Mouse (Mus musculus) hematopoietic stem cell, adult 5-6 weeks (primary cell): ENCODE measurements around the gene Sap30l. TPM values are rescaled to one million over a fixed set of nuclear protein-coding genes. Genes with fewer than 3 reads are reported as not detected.
"Not testable (repeated sequence)": the region's sequence is repeated elsewhere in the genome, so short reads cannot be mapped to it uniquely, and the experiment has no call there.

Experiments used
- ATAC-seq, 2 experiments: fragments of 125-278 bp in 1 of 2; replicated peaks in 1 of 2; 2 replicates each; pipeline ENCODE4 v1.8.0; 2016 to 2017; ENCODE audit warnings: inconsistent platforms in 2 of 2, mild to moderate bottlenecking in 2 of 2, moderate number of reproducible peaks in 2 of 2, low read depth in 1 of 2, moderate TSS enrichment in 1 of 2; ENCODE audit not compliant: low FRiP score in 2 of 2, poor library complexity in 2 of 2, severe bottlenecking in 2 of 2, insufficient read depth in 1 of 2, low TSS enrichment in 1 of 2
- total RNA-seq: library from RNA; stranded (forward); fragments of 172-1452, 232-1000 nt; gene quantifications from 2 replicates; pipeline ENCODE4 v1.2.3, GENCODE M21; 2017

Sap30l gene
- total RNA-seq, 1 experiment from 2014 or later, result 26.8 TPM

- peak in 1 of 2 experiments; percentile 74; a peak in 2 of 4 replicates for ATAC-seq
Observed at GRCm38 (mm10) chr11:57790866-57791535, 10.4 kb upstream of the Sap30l start.

GRCm38 (mm10) chr11:57795086-57795485 lies 6.4 kb upstream of the Sap30l start:
- ATAC-seq, result no peak

GRCm38 (mm10) chr11:57797828-57798227 lies 3.6 kb upstream of the Sap30l start:
- no peak for ATAC-seq

DNA sequence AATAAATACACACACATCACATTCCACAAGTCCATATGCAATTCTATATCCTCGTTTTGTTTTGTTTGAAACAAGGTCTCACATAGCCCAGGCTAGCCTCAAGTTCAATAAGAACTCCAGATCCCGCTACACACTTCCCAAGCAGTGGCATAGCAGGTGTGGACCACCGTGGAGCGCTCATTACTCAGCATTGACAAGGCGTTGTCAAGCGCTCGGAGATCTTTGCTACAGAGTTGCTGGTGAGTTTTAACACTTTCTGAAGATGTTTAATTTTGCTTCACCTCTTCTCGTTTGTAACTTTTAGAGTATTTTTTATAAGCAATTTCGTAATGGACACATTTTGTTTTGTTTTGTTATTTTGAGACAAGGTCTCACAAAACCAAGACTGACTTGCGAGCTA lies 2.0 kb upstream of the Sap30l start:
- ATAC-seq, result no peak

DNA sequence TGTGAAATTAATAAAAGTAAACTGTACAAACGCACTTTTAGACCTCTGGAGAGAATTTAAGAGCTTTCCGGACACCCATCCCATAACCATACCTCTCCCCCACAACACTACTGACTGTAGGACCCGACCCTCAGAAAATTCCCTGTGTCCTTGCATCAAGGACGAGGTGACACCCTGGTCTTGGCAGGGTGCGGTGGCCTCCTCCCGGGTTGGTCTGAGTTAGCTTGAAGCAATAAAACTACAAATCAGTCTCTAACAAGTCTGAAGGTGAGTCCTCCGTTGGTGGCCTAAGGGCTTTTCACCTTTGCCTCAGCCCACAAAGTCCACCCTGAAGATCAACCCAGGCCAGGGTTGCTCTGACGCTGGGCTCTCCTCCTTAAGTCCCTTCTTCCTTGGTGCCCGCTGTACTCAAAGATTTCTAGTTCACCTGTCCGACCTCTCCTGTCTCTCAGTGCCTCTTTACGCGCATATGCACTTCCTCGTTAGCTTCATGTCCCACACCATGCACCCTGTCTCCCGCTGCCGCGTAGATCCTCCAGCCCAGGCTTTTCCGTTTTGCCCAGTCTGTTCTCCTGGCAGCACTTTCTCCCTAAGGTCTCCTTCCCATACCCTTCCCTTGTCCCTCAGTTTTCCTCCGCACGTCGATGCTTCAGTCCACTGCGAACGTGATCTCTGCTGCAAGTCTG lies 1.0 kb upstream of the Sap30l start:
- ATAC-seq, result peak in 1 of 2 experiments; percentile 28; a peak in 1 of 4 replicates

DNA sequence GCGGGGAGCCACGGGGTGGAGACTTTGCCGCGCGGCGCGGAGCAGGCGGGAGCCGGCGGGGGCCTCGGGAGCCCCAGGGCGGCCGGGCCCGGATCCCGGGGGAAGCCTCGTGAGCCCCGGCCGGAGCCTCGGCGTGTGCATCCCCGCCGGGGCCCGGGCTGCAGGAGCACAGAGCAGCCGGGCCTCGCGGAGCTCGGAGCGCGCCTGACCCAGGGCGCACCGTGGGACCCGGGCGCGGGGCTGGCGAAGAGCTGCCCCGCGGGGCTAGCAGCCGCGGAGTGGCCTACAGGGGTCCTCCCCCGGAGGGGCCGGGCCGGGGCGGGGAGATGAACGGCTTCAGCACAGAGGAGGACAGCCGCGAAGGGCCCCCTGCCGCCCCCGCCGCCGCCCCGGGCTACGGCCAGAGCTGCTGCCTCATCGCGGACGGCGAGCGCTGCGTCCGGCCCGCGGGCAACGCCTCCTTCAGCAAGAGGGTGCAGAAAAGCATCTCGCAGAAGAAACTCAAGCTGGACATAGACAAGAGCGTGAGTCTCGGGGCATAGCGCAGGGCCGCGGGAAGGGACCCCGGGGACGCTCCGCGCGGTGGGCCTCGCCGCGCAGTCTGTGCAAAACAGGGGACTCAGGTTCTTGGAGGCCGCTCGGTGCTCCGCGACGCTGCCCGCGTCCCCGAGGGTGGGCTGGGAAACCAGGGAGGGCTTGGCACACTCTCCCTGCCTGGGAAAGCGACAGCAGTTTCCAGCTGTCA lies 501 bp downstream of the Sap30l start:
- no peak for ATAC-seq

GRCm38 (mm10) chr11:57802511-57802870 lies 1.1 kb downstream of the Sap30l start:
- ATAC-seq, result no peak

- ATAC-seq, result no peak
Observed at GRCm38 (mm10) chr11:57805047-57805446, 3.6 kb downstream of the Sap30l start.

DNA sequence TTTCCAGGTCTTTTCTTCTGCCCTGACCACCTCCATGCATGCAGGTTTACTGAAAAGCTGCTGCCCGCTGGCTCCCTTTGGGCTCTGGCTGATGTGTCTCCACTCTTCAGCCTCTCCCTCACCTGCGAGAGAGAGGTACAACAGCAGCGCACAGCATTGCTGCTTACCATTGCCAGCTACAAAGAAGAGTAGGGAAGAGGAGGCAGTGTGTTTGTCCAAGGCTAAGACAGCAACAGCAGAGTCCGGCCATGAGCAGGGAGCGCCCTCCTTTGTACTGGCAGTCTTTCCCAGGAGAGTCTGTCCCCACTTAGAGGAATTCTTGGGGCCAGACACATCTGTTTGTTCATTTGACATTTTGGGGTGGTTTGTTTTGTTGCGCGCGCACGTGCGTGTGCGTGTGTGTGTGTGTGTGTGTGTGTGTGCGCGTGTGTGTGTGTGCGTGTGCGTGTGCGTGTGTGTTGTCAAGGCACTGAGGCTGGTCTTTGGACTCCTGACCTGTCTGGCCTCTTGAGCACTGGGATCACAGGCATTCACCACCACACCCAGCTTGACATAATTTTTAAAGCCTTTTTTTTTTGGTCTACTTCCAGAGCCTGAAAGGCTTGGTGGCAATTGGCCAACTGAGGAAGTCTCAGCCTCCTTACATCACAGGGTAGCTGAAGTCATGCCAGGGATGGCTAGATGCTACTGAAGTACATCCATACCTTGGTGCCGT lies 7.7 kb downstream of the Sap30l start:
- no peak for ATAC-seq

DNA sequence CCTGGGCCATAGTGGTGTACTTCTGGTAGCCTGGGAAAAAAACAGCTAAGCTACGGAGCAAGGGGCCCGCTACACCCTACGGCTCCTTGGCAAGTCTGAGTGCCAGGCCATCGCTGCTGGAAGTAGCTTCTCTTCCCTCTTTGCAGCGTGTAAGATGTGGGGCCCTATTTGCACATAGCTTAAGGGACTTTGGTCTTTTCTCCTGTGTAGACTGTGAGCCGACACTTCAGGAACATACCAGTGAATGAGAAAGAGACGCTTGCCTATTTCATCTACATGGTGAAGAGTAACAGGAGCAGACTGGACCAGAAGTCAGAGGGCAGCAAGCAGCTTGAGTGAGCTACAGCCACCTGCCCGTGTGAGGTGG lies 8.3 kb downstream of the Sap30l start:
- no peak for ATAC-seq

DNA sequence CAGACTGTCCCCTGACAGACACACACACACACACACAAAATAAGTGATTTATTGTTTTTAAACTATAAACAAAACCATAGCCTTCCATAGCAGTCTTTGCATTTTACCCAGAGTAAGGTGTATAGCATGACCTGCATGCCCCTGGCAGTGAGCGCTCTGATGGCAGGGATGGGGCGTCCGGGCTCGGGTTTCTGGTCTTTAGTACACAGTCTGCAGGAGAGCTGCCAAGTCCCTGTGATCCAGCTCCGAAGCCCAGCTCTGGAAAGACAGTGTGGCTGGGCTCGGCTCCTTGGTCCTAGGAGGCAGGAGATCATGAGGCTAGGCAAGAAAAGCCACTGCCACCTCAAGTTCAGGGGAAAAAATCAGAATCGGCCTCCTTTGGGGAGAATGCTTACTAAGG lies 9.6 kb downstream of the Sap30l start:
- ATAC-seq, result no peak

- ATAC-seq, result peak; percentile 37 to 57; a peak in 2 of 4 replicates
Observed at GRCm38 (mm10) chr11:57812212-57812611, 10.8 kb downstream of the Sap30l start.

DNA sequence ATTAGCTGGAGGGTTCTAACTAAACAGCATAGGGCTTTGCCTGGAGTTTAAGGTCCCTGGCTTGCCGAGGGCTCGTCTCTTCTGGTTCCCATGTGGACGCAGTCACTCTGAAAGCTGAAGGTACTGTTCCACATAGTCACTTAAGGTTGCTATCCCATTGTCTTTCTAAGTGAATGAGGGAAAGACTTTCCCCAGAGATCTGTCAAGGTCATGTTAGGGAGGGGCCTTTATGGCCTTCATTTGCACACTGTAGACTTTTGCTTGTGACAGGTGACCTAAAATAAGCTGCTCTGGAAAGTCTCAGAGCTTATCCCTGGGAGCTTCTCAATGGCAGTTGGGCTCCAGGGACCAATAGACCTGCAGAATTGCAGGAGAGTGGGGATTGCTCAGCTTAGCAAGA lies 12.2 kb downstream of the Sap30l start:
- no peak for ATAC-seq

DNA sequence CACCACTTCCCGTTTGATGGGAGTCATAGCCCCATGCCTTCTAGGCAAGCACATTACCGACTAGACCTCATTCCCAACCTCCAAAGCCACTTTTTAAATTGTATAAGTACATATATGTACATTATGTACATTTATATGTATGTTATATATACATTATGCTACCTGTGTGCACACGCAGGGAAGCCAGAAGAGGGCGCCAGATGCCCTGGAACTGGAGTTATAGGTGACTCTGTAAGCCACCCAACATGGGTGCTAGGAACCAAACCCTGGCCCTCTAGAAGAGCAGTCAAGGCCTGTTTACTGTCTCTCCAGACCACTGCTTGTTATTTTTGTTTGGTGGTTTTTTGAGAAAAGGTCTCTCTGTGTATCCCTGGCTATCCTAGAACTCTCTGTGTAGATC lies 16.8 kb downstream of the Sap30l start:
- no peak for ATAC-seq

- peak; percentile 65 to 84 for ATAC-seq
Observed at GRCm38 (mm10) chr11:57819999-57820581, 18.7 kb downstream of the Sap30l start.

- ATAC-seq, result not testable (repeated sequence)
Observed at GRCm38 (mm10) chr11:57823159-57823558, 21.7 kb downstream of the Sap30l start.

DNA sequence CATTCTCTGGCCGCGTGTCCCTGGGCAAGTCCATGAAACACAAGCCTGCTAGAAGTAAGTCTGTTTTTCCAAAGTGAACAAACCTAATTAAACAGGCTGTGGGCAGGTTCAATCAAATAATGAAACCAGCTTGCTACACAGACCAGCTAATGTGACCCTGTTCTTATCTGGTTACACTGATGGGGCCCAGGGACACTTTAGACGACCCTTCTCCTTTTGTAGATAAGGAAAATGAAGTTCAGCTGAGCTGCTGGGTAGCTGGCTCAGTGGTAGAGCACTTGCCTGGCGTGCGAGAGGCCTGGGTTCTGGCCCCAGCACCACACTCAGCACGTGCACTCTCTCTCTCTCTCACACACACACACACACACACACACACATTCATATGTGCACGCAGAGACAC lies 22.3 kb downstream of the Sap30l start:
- ATAC-seq, result no peak
